Comparison of ENCODE assay signal across 28 mouse cellular contexts in the genomic region with DNA sequence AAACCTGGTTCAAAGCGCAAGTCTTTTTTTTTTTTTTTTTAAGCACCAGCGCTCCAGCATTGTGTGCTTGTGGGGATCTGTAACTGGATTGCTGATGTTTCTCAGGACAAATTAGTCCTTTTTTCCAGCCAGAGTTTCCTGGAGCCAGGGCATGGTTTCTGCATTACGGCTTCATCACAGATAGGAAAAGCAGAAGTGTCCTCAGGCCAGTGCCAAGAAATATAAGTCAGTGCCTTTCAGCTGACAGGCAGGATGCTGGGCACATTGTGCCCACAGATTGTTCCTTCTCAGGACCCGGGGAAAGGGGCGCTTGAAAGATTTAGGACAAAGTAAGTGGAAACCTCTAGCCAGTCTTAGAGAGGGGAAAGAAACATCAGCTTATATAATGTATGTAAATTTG. TPM values are rescaled to one million over a fixed set of nuclear protein-coding genes. Genes with fewer than 3 reads are reported as not detected.
A peak's percentile ranks its signal among the peaks of the same experiment; 100 is the strongest.
DNase-seq lines count a peak whose midpoint lies in the region; ATAC-seq and TF ChIP-seq lines count a peak whose summit lies in the region.
"Had no signal": no experiment of that assay in that cellular context is flagged by ENCODE, and none has a peak within 500 bp of the region (broad histone marks: within the 10 kb centered on the region; RNA-seq: fewer than 3 reads in every experiment).

No protein-coding gene starts in this region.

- H3K36me3 ChIP-seq in hindbrain, embryonic 14.5 days (replicated peaks; ENCODE audit: control insufficient read depth, insufficient read depth), result peaks cover 9% of the 10 kb centered on the region; the same call in 1 of the 2 replicates
- H3K36me3 ChIP-seq in hindbrain, embryonic 16.5 days (ENCODE audit: control insufficient read depth, insufficient read depth, low read length), result no peaks in the 10 kb centered on the region
- H3K36me3 ChIP-seq: G1E; midbrain, embryonic 15.5 days had no signal

- peaks cover 39% of the 10 kb centered on the region for H3K4me1 ChIP-seq in bone marrow macrophage, adult 2 months (ENCODE audit: control insufficient read depth, insufficient read depth, low read length)
- H3K4me1 ChIP-seq in hindbrain, embryonic 14.5 days (replicated peaks; ENCODE audit: control insufficient read depth, insufficient read depth, low read length), result no peaks in the 10 kb centered on the region; the same call in 1 of the 2 replicates
- H3K4me1 ChIP-seq in hindbrain, embryonic 16.5 days (ENCODE audit: control insufficient read depth, insufficient read depth, low read depth, low read length), result no peaks in the 10 kb centered on the region
- H3K4me1 ChIP-seq: forebrain, embryonic 15.5 days; midbrain, embryonic 15.5 days had no signal

- H3K4me3 ChIP-seq in bone marrow macrophage, adult 2 months (ENCODE audit: insufficient read depth, low read length), result no peak overlapping the region
- H3K4me3 ChIP-seq in hindbrain, embryonic 14.5 days (replicated peaks; ENCODE audit: low read length), result no peak overlapping the region
- H3K4me3 ChIP-seq in hindbrain, embryonic 16.5 days (ENCODE audit: low read length), result no peak overlapping the region
- H3K4me3 ChIP-seq: embryonic facial prominence, embryonic 10.5 days; forebrain, embryonic 15.5 days; hindbrain, embryonic 10.5 days; limb, embryonic 10.5 days; liver, embryonic 15.5 days; lung, embryonic 15.5 days; midbrain, embryonic 15.5 days; myocyte had no signal

- H3K4me2 ChIP-seq in hindbrain, embryonic 14.5 days (replicated peaks), result no peak overlapping the region
- H3K4me2 ChIP-seq in hindbrain, embryonic 16.5 days (ENCODE audit: low read length), result no peak overlapping the region
- H3K4me2 ChIP-seq: forebrain, embryonic 15.5 days; liver, embryonic 15.5 days; lung, embryonic 15.5 days; midbrain, embryonic 15.5 days had no signal

- intact Hi-C loops in heart, postnatal 25 days (cut with DNase I), result no loop called here

- WGBS in hindbrain, embryonic 14.5 days, result 85% methylated on average over 5 of the region's 5 CpGs
- 79% methylated on average over 5 of the region's 5 CpGs for WGBS in hindbrain, embryonic 16.5 days

- TF ChIP-seq CTCF in bone marrow macrophage, adult 2 months (IDR thresholded peaks at IDR 0.05; ENCODE audit: low read depth, low read length), result no peak

- peak; percentile 65 for DNase-seq in heart, adult 8-10 months (ENCODE audit: low spot score)
- DNase-seq in heart, postnatal 25 days (ENCODE audit: low spot score), result no peak
- DNase-seq in hindbrain, embryonic 14.5 days (ENCODE audit: low spot score), result no peak
- DNase-seq: adrenal gland, adult 8-10 months; B cell, adult 2 months; cerebellum, adult 9-10 months; gastrocnemius, postnatal 36 days; kidney, adult 11 months; liver; lung, postnatal 36 days; right cerebral cortex, postnatal 4 days; thymus, adult 2 months had no signal

- H3K27me3 ChIP-seq in hindbrain, embryonic 14.5 days (ENCODE audit: control insufficient read depth, insufficient read depth, low read length), result no peaks in the 10 kb centered on the region
- no peaks in the 10 kb centered on the region for H3K27me3 ChIP-seq in hindbrain, embryonic 16.5 days (replicated peaks; ENCODE audit: control insufficient read depth, insufficient read depth, low read length)
- H3K27me3 ChIP-seq: CH12.LX; forebrain, embryonic 15.5 days; liver, embryonic 15.5 days; lung, embryonic 15.5 days; midbrain, embryonic 15.5 days had no signal

- peak; percentile 56 for ATAC-seq in granulocyte monocyte progenitor cell, adult 5-6 weeks (replicated peaks; ENCODE audit: poor library complexity, severe bottlenecking)
- ATAC-seq in hematopoietic stem cell, adult 5-6 weeks (replicated peaks in 1 of 2; ENCODE audit: insufficient read depth in 1 of 2, low FRiP score in 2 of 2, low TSS enrichment in 1 of 2, low read depth in 1 of 2, poor library complexity in 2 of 2, severe bottlenecking in 2 of 2), result peak; percentile 53 to 59; a peak in 3 of 4 replicates
- ATAC-seq in hindbrain, embryonic 14.5 days (ENCODE audit: low FRiP score), result no peak
- ATAC-seq in hindbrain, embryonic 16.5 days, result no peak
- ATAC-seq: forebrain, embryonic 15.5 days; midbrain, embryonic 15.5 days had no signal

- H3K9ac ChIP-seq in hindbrain, embryonic 14.5 days, result no peak overlapping the region
- no peak overlapping the region for H3K9ac ChIP-seq in hindbrain, embryonic 16.5 days (ENCODE audit: low read depth, low read length)
- H3K9ac ChIP-seq: forebrain, embryonic 15.5 days; liver, embryonic 15.5 days; lung, embryonic 15.5 days; midbrain, embryonic 15.5 days had no signal

- H3K9me3 ChIP-seq in hindbrain, embryonic 14.5 days (ENCODE audit: control insufficient read depth, low read length), result no peaks in the 10 kb centered on the region
- H3K9me3 ChIP-seq in hindbrain, embryonic 16.5 days (ENCODE audit: control insufficient read depth, low read length), result no peaks in the 10 kb centered on the region
- H3K9me3 ChIP-seq: embryonic facial prominence, embryonic 10.5 days; forebrain, embryonic 15.5 days; G1E; hindbrain, embryonic 10.5 days; limb, embryonic 10.5 days; liver, embryonic 15.5 days; lung, embryonic 15.5 days; midbrain, embryonic 15.5 days had no signal

- peak overlapping the region; percentile 67 for H3K27ac ChIP-seq in bone marrow macrophage, adult 2 months (ENCODE audit: insufficient read depth, low read depth, low read length)
- H3K27ac ChIP-seq in hindbrain, embryonic 14.5 days, result no peak overlapping the region
- H3K27ac ChIP-seq in hindbrain, embryonic 16.5 days (ENCODE audit: low read depth, low read length), result no peak overlapping the region
- H3K27ac ChIP-seq: embryonic facial prominence, embryonic 10.5 days; forebrain, embryonic 15.5 days; hindbrain, embryonic 10.5 days; limb, embryonic 10.5 days; liver, embryonic 15.5 days; lung, embryonic 15.5 days; midbrain, embryonic 15.5 days; stomach, postnatal 0 days had no signal

- TF ChIP-seq POLR2A in bone marrow macrophage, adult 2 months (IDR thresholded peaks at IDR 0.05; ENCODE audit: borderline replicate concordance, low read depth, low read length), result no peak

RNA-seq across cellular contexts. Expression of a gene that starts 4.2 kb away (rescaled TPM):
- total RNA-seq in heart, adult 8-10 months (2022), result 10 to 100 TPM; 39.4 to 49.7 (median 43.6) TPM
- 10 to 100 TPM; 43.1 to 50.6 TPM for total RNA-seq in heart, postnatal 25 days (2021)
- not detected in 2 replicates for polyA plus RNA-seq in bone marrow macrophage, adult 2 months (2012; ENCODE audit: insufficient read depth, insufficient read length, missing spikeins)
- total RNA-seq in granulocyte monocyte progenitor cell, adult 5-6 weeks (2014; fragmentation: Nextera tagmentation), result not detected in 2 replicates
- not detected in 2 replicates for total RNA-seq in granulocyte monocyte progenitor cell, adult 5-6 weeks (2017)
- not detected in 2 replicates for total RNA-seq in hematopoietic stem cell, adult 5-6 weeks (2017)
- polyA plus RNA-seq in hindbrain, embryonic 14.5 days (2014; fragmentation: Nextera tagmentation; extraction: Ambion mirVana), result not detected in 2 replicates
- 0.13 and 0.19 TPM in 2 replicates for polyA plus RNA-seq in hindbrain, embryonic 16.5 days (2015; fragmentation: Nextera tagmentation; extraction: Ambion mirVana)
- total RNA-seq: CH12.LX had no signal
- polyA plus RNA-seq: G1E; myocyte; neural tube, embryonic 14.5 days had no signal

RNA-seq across cellular contexts. Expression of a gene that starts 20.6 kb away (rescaled TPM):
- total RNA-seq in heart, adult 8-10 months (2022), result 10 to 100 TPM; 70.6 to 75.9 (median 73.6) TPM
- total RNA-seq in heart, postnatal 25 days (2021), result 10 to 100 TPM; 53.9 to 58.4 TPM
- 6.9 and 8.0 TPM in 2 replicates for polyA plus RNA-seq in bone marrow macrophage, adult 2 months (2012; ENCODE audit: insufficient read depth, insufficient read length, missing spikeins)
- 19.7 and 25.8 TPM in 2 replicates for total RNA-seq in granulocyte monocyte progenitor cell, adult 5-6 weeks (2014; fragmentation: Nextera tagmentation)
- total RNA-seq in granulocyte monocyte progenitor cell, adult 5-6 weeks (2017), result 24.0 and 25.5 TPM in 2 replicates
- total RNA-seq in hematopoietic stem cell, adult 5-6 weeks (2017), result 12.8 and 25.6 TPM in 2 replicates
- 21.2 and 26.2 TPM in 2 replicates for polyA plus RNA-seq in hindbrain, embryonic 14.5 days (2014; fragmentation: Nextera tagmentation; extraction: Ambion mirVana)
- polyA plus RNA-seq in hindbrain, embryonic 16.5 days (2015; fragmentation: Nextera tagmentation; extraction: Ambion mirVana), result 20.0 and 20.8 TPM in 2 replicates

Comparison
In these comparisons a context has a peak if more than half of its experiments do, and no peak if none do; other contexts are left out.
1. ATAC-seq: peak in granulocyte monocyte progenitor cell, adult 5-6 weeks (single experiment) and hematopoietic stem cell, adult 5-6 weeks (2 of 2); none in hindbrain, embryonic 14.5 days (single experiment) and hindbrain, embryonic 16.5 days (single experiment).
2. RNA of a gene that starts 4.2 kb away (total RNA-seq): 43.1 to 50.6 TPM in heart, postnatal 25 days and 39.4 to 49.7 TPM in heart, adult 8-10 months; not detected in granulocyte monocyte progenitor cell, adult 5-6 weeks and not detected in hematopoietic stem cell, adult 5-6 weeks; every median in the first group is over 10 times any median in the second.